Mouse (Mus musculus): ENCODE data around the gene Dvl1. TPM values are rescaled to one million over a fixed set of nuclear protein-coding genes. Genes with fewer than 3 reads are reported as not detected.

Gene Dvl1
- polyA plus RNA-seq, 1 experiment from 2014 or later: 6.3 TPM

GRCm38 (mm10) chr4:155894311-155894881, 47.2 kb downstream of the Dvl1 start:
- ATAC-seq (ENCODE audit: low FRiP score, low TSS enrichment): no peak
- Histone ChIP-seq H3K36me3 (ENCODE audit: control insufficient read depth, insufficient read depth, low read length) (peaks cover 10% of the 10 kb centered on the region), H3K27me3 (ENCODE audit: control insufficient read depth, insufficient read depth, low read length) (no peaks in the 10 kb centered on the region), H3K27ac (ENCODE audit: low read depth, low read length) (no peak overlapping the region), H3K4me3 (ENCODE audit: low read length) (no peak overlapping the region), H3K4me2 (replicated peaks; ENCODE audit: low read depth, low read length) (no peak overlapping the region; the same call in 1 of the 2 replicates), H3K4me1 (ENCODE audit: control insufficient read depth, insufficient read depth, low read length) (peaks cover 30% of the 10 kb centered on the region), H3K9ac (ENCODE audit: low read depth, low read length) (no peak overlapping the region; the same call in 1 of the 2 replicates), H3K9me3 (ENCODE audit: control insufficient read depth, low read length) (no peaks in the 10 kb centered on the region)
- WGBS: 45% methylated on average over 8 of the region's 8 CpGs

- Histone ChIP-seq H3K4me3 (ENCODE audit: low read length) (no peak overlapping the region), H3K4me1 (ENCODE audit: control insufficient read depth, insufficient read depth, low read length) (peaks cover 30% of the 10 kb centered on the region), H3K27me3 (ENCODE audit: control insufficient read depth, insufficient read depth, low read length) (no peaks in the 10 kb centered on the region), H3K9ac (ENCODE audit: low read depth, low read length) (no peak overlapping the region), H3K9me3 (ENCODE audit: control insufficient read depth, low read length) (no peaks in the 10 kb centered on the region), H3K4me2 (replicated peaks; ENCODE audit: low read depth, low read length) (no peak overlapping the region), H3K36me3 (ENCODE audit: control insufficient read depth, insufficient read depth, low read length) (peaks cover 9% of the 10 kb centered on the region), H3K27ac (ENCODE audit: low read depth, low read length) (no peak overlapping the region)
- WGBS: 41% methylated on average over 6 of the region's 6 CpGs
- ATAC-seq (ENCODE audit: low FRiP score, low TSS enrichment): no peak
Measured at GRCm38 (mm10) chr4:155895216-155895615, 48.0 kb downstream of the Dvl1 start.

- peaks cover 9% of the 10 kb centered on the region; the same call in 1 of the 2 replicates for H3K36me3 ChIP-seq (ENCODE audit: control insufficient read depth, insufficient read depth, low read length)
- ATAC-seq (ENCODE audit: low FRiP score, low TSS enrichment): no peak
- WGBS: 94% methylated on average over 4 of the region's 4 CpGs
- H3K4me2 ChIP-seq (replicated peaks; ENCODE audit: low read depth, low read length): no peak overlapping the region
- no peak overlapping the region for H3K4me3 ChIP-seq (ENCODE audit: low read length)
- H3K27ac ChIP-seq (ENCODE audit: low read depth, low read length): no peak overlapping the region
- H3K4me1 ChIP-seq (ENCODE audit: control insufficient read depth, insufficient read depth, low read length): peaks cover 25% of the 10 kb centered on the region
- no peaks in the 10 kb centered on the region for H3K27me3 ChIP-seq (ENCODE audit: control insufficient read depth, insufficient read depth, low read length)
- H3K9me3 ChIP-seq (ENCODE audit: control insufficient read depth, low read length): no peaks in the 10 kb centered on the region
- no peak overlapping the region for H3K9ac ChIP-seq (ENCODE audit: low read depth, low read length)
Measured at GRCm38 (mm10) chr4:155895826-155896225, 48.6 kb downstream of the Dvl1 start.

- no peak overlapping the region; the same call in 1 of the 2 replicates for H3K9ac ChIP-seq (ENCODE audit: low read depth, low read length)
- H3K4me3 ChIP-seq (ENCODE audit: low read length): no peak overlapping the region
- WGBS: 98% methylated on average over 12 of the region's 12 CpGs
- ATAC-seq (ENCODE audit: low FRiP score, low TSS enrichment): no peak
- no peaks in the 10 kb centered on the region for H3K27me3 ChIP-seq (ENCODE audit: control insufficient read depth, insufficient read depth, low read length)
- H3K27ac ChIP-seq (ENCODE audit: low read depth, low read length): no peak overlapping the region
- peaks cover 14% of the 10 kb centered on the region for H3K36me3 ChIP-seq (ENCODE audit: control insufficient read depth, insufficient read depth, low read length)
- peaks cover 25% of the 10 kb centered on the region for H3K4me1 ChIP-seq (ENCODE audit: control insufficient read depth, insufficient read depth, low read length)
- H3K4me2 ChIP-seq (replicated peaks; ENCODE audit: low read depth, low read length): no peak overlapping the region
- H3K9me3 ChIP-seq (ENCODE audit: control insufficient read depth, low read length): no peaks in the 10 kb centered on the region
Measured at GRCm38 (mm10) chr4:155896461-155896860, 49.3 kb downstream of the Dvl1 start.

GRCm38 (mm10) chr4:155898318-155898717, 51.1 kb downstream of the Dvl1 start:
- WGBS: 96% methylated on average over 2 of the region's 2 CpGs
- H3K4me1 ChIP-seq (ENCODE audit: control insufficient read depth, insufficient read depth, low read length): peaks cover 17% of the 10 kb centered on the region
- H3K9me3 ChIP-seq (ENCODE audit: control insufficient read depth, low read length): no peaks in the 10 kb centered on the region
- no peak overlapping the region for H3K9ac ChIP-seq (ENCODE audit: low read depth, low read length)
- peaks cover 33% of the 10 kb centered on the region for H3K36me3 ChIP-seq (ENCODE audit: control insufficient read depth, insufficient read depth, low read length)
- no peak for ATAC-seq (ENCODE audit: low FRiP score, low TSS enrichment)
- H3K4me2 ChIP-seq (replicated peaks; ENCODE audit: low read depth, low read length): no peak overlapping the region
- H3K4me3 ChIP-seq (ENCODE audit: low read length): no peak overlapping the region
- no peaks in the 10 kb centered on the region for H3K27me3 ChIP-seq (ENCODE audit: control insufficient read depth, insufficient read depth, low read length)
- H3K27ac ChIP-seq (ENCODE audit: low read depth, low read length): no peak overlapping the region

- H3K27me3 ChIP-seq (ENCODE audit: control insufficient read depth, insufficient read depth, low read length): no peaks in the 10 kb centered on the region
- WGBS: 94% methylated on average over 7 of the region's 7 CpGs
- H3K4me2 ChIP-seq (replicated peaks; ENCODE audit: low read depth, low read length): no peak overlapping the region
- peaks cover 8% of the 10 kb centered on the region for H3K4me1 ChIP-seq (ENCODE audit: control insufficient read depth, insufficient read depth, low read length)
- H3K27ac ChIP-seq (ENCODE audit: low read depth, low read length): no peak overlapping the region
- ATAC-seq (ENCODE audit: low FRiP score, low TSS enrichment): no peak
- H3K36me3 ChIP-seq (ENCODE audit: control insufficient read depth, insufficient read depth, low read length): peaks cover 42% of the 10 kb centered on the region
- H3K4me3 ChIP-seq (ENCODE audit: low read length): no peak overlapping the region
- no peak overlapping the region for H3K9ac ChIP-seq (ENCODE audit: low read depth, low read length)
- H3K9me3 ChIP-seq (ENCODE audit: control insufficient read depth, low read length): no peaks in the 10 kb centered on the region
Measured at GRCm38 (mm10) chr4:155899355-155899754, 52.2 kb downstream of the Dvl1 start.

- WGBS: 77% methylated on average over 3 of the region's 3 CpGs
- Histone ChIP-seq H3K36me3 (ENCODE audit: control insufficient read depth, insufficient read depth, low read length) (peaks cover 54% of the 10 kb centered on the region), H3K9me3 (ENCODE audit: control insufficient read depth, low read length) (no peaks in the 10 kb centered on the region), H3K4me1 (ENCODE audit: control insufficient read depth, insufficient read depth, low read length) (no peaks in the 10 kb centered on the region), H3K4me2 (replicated peaks; ENCODE audit: low read depth, low read length) (no peak overlapping the region), H3K4me3 (ENCODE audit: low read length) (no peak overlapping the region), H3K27ac (ENCODE audit: low read depth, low read length) (no peak overlapping the region), H3K27me3 (ENCODE audit: control insufficient read depth, insufficient read depth, low read length) (no peaks in the 10 kb centered on the region), H3K9ac (ENCODE audit: low read depth, low read length) (no peak overlapping the region)
- 0 out of 2 replicates have a peak, but pooled peaks have one; percentile 24 for ATAC-seq (ENCODE audit: low FRiP score, low TSS enrichment)
Measured at GRCm38 (mm10) chr4:155901205-155901604, 54.0 kb downstream of the Dvl1 start.

DNA sequence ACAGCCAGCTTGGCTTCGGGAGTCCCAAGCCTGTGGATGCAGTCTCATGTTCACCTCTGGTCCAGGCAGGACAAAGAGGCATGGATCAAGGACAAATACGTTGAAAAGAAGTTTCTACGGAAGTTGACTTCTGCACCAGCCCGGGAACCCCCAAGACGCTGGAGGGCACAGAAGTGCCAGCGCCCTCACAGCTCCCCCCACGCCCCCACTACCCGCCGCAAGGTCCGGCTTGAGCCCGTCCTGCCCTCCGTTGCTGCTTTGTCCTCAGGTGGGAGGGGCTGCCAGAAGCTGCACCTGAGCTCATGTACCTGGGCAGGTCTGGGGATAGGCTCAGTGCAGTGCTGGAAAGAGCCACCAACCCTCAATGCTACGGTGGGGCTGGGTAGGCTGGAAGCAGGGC, 56.0 kb downstream of the Dvl1 start:
- Histone ChIP-seq H3K27me3 (ENCODE audit: control insufficient read depth, insufficient read depth, low read length) (no peaks in the 10 kb centered on the region), H3K4me2 (replicated peaks; ENCODE audit: low read depth, low read length) (no peak overlapping the region), H3K9me3 (ENCODE audit: control insufficient read depth, low read length) (no peaks in the 10 kb centered on the region), H3K4me1 (ENCODE audit: control insufficient read depth, insufficient read depth, low read length) (no peaks in the 10 kb centered on the region), H3K36me3 (ENCODE audit: control insufficient read depth, insufficient read depth, low read length) (peaks cover 54% of the 10 kb centered on the region), H3K9ac (ENCODE audit: low read depth, low read length) (no peak overlapping the region), H3K27ac (ENCODE audit: low read depth, low read length) (no peak overlapping the region), H3K4me3 (ENCODE audit: low read length) (no peak overlapping the region)
- no peak for ATAC-seq (ENCODE audit: low FRiP score, low TSS enrichment)
- 95% methylated on average over 13 of the region's 13 CpGs for WGBS

DNA sequence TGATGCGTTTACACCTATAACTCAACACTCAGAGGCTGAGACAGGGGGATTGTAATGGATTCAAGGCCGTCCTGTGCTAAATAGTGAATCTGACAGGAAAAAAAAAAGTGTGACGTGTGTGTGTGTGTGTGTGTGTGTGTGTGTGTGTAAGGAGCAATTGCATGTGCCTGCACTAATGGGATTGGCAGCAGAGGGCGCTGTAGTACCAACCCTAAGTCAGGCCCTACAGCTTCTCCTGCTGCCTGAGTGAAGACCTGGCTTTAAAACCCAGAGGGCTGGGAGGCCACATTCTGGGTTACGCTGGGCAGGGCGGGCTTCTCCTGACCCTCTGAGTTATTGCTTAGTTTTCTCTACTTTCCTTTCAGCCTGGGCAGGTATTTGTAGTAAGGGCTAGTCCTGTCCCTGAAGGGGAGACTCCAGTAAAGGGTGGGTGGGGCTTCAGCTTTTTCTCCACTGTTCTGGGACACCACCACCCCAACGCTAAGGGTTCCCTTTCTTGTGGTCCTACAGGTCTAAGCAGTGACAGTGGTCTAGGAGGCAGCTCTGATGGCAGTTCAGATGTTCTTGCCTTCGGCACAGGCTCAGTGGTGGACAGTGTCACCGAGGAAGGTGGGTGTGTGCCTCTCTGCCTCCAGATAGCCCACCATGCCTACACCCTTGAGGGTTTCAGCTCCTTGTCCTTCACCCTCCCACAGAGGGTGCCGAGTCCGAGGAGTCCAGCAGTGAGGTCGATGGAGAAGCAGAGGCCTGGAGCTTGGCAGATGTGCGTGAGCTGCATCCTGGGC, 57.3 kb downstream of the Dvl1 start:
- H3K27ac ChIP-seq (ENCODE audit: low read depth, low read length): no peak overlapping the region
- WGBS: 91% methylated on average over 13 of the region's 13 CpGs
- H3K36me3 ChIP-seq (ENCODE audit: control insufficient read depth, insufficient read depth, low read length): peaks cover 51% of the 10 kb centered on the region
- no peak for ATAC-seq (ENCODE audit: low FRiP score, low TSS enrichment)
- H3K9me3 ChIP-seq (ENCODE audit: control insufficient read depth, low read length): no peaks in the 10 kb centered on the region
- no peak overlapping the region for H3K9ac ChIP-seq (ENCODE audit: low read depth, low read length)
- H3K4me1 ChIP-seq (ENCODE audit: control insufficient read depth, insufficient read depth, low read length): no peaks in the 10 kb centered on the region
- no peaks in the 10 kb centered on the region for H3K27me3 ChIP-seq (ENCODE audit: control insufficient read depth, insufficient read depth, low read length)
- no peak overlapping the region for H3K4me3 ChIP-seq (ENCODE audit: low read length)
- H3K4me2 ChIP-seq (replicated peaks; ENCODE audit: low read depth, low read length): no peak overlapping the region

Measured in kidney, embryonic 14.5 days (tissue).